Mouse (Mus musculus): ENCODE measurements around the gene Tbc1d10b. TPM values are rescaled to one million over a fixed set of nuclear protein-coding genes. Genes with fewer than 3 reads are reported as not detected.

The Tbc1d10b gene
- polyA plus RNA-seq, 1 experiment from 2014 or later = 19.3 TPM

GRCm38 (mm10) chr7:127162546-127162945, 45.7 kb downstream of the Tbc1d10b start:
- DNase-seq (ENCODE audit: low spot score, missing footprints) = no peak
- no peak overlapping the region for H3K4me2 ChIP-seq
- no peaks in the 10 kb centered on the region for H3K36me3 ChIP-seq (ENCODE audit: control insufficient read depth, insufficient read depth, low read length)
- no peak overlapping the region for H3K9ac ChIP-seq (ENCODE audit: low read length)
- no peak overlapping the region for H3K27ac ChIP-seq (ENCODE audit: low read depth, low read length)
- H3K27me3 ChIP-seq (ENCODE audit: control insufficient read depth, insufficient read depth, low read length) = no peaks in the 10 kb centered on the region
- ATAC-seq (ENCODE audit: low FRiP score) = no peak
- H3K4me1 ChIP-seq (ENCODE audit: control insufficient read depth, insufficient read depth, low read length) = no peaks in the 10 kb centered on the region
- H3K9me3 ChIP-seq (ENCODE audit: control insufficient read depth, low read length) = no peaks in the 10 kb centered on the region
- whole genome bisulfite sequencing = 88% methylated on average over 5 of the region's 5 CpGs
- no peak overlapping the region for H3K4me3 ChIP-seq (ENCODE audit: low read depth, low read length)

GRCm38 (mm10) chr7:127157548-127157947, 50.7 kb downstream of the Tbc1d10b start:
- H3K4me3 ChIP-seq (ENCODE audit: low read depth, low read length) = no peak overlapping the region
- H3K27ac ChIP-seq (ENCODE audit: low read depth, low read length) = no peak overlapping the region
- ATAC-seq (ENCODE audit: low FRiP score) (no peak), DNase-seq (ENCODE audit: low spot score, missing footprints) (no peak)
- 85% methylated on average over 4 of the region's 4 CpGs for WGBS
- H3K27me3 ChIP-seq (ENCODE audit: control insufficient read depth, insufficient read depth, low read length) = no peaks in the 10 kb centered on the region
- H3K9ac ChIP-seq (ENCODE audit: low read length) = no peak overlapping the region
- H3K9me3 ChIP-seq (ENCODE audit: control insufficient read depth, low read length) = no peaks in the 10 kb centered on the region
- no peaks in the 10 kb centered on the region for H3K4me1 ChIP-seq (ENCODE audit: control insufficient read depth, insufficient read depth, low read length)
- H3K4me2 ChIP-seq = no peak overlapping the region
- H3K36me3 ChIP-seq (ENCODE audit: control insufficient read depth, insufficient read depth, low read length) = no peaks in the 10 kb centered on the region

DNA sequence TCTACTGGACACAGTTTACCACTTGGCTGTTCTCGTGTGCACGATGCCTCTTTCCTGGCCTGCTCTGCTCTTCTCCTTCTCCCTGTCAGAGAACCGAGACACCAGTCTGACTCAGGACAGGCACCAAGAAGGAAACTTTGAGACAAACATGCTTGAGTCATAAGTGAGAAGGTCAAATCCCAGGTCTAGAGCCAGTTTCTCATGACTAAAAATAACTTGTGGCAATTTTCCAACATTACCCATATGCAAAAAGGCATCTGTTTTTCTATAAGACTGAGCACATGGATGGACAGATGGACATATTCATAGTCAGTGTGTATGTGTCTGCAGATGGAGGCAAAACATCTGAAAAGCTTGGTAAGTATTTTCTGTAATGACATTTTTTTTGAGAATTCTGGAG, 54.8 kb downstream of the Tbc1d10b start:
- no peaks in the 10 kb centered on the region for H3K9me3 ChIP-seq (ENCODE audit: control insufficient read depth, low read length)
- no peak for DNase-seq (ENCODE audit: low spot score, missing footprints)

GRCm38 (mm10) chr7:127152464-127152863, 55.8 kb downstream of the Tbc1d10b start:
- no peaks in the 10 kb centered on the region for H3K36me3 ChIP-seq (ENCODE audit: control insufficient read depth, insufficient read depth, low read length)
- no peaks in the 10 kb centered on the region for H3K9me3 ChIP-seq (ENCODE audit: control insufficient read depth, low read length)
- H3K4me1 ChIP-seq (ENCODE audit: control insufficient read depth, insufficient read depth, low read length) = no peaks in the 10 kb centered on the region
- H3K4me2 ChIP-seq = no peak overlapping the region
- no peak overlapping the region for H3K9ac ChIP-seq (ENCODE audit: low read length)
- no peaks in the 10 kb centered on the region for H3K27me3 ChIP-seq (ENCODE audit: control insufficient read depth, insufficient read depth, low read length)
- WGBS = 89% methylated on average over 6 of the region's 6 CpGs
- no peak overlapping the region for H3K27ac ChIP-seq (ENCODE audit: low read depth, low read length)
- H3K4me3 ChIP-seq (ENCODE audit: low read depth, low read length) = no peak overlapping the region
- DNase-seq (ENCODE audit: low spot score, missing footprints) = no peak
- no peak for ATAC-seq (ENCODE audit: low FRiP score)

More for the DNA sequence above, 54.8 kb downstream of the Tbc1d10b start:
- no peaks in the 10 kb centered on the region for H3K4me1 ChIP-seq (ENCODE audit: control insufficient read depth, insufficient read depth, low read length)
- H3K27me3 ChIP-seq (ENCODE audit: control insufficient read depth, insufficient read depth, low read length) = no peaks in the 10 kb centered on the region
- H3K4me3 ChIP-seq (ENCODE audit: low read depth, low read length) = no peak overlapping the region
- no peak overlapping the region for H3K27ac ChIP-seq (ENCODE audit: low read depth, low read length)
- no peak for ATAC-seq (ENCODE audit: low FRiP score)
- WGBS = 87% methylated on average over 3 of the region's 3 CpGs
- H3K36me3 ChIP-seq (ENCODE audit: control insufficient read depth, insufficient read depth, low read length) = no peaks in the 10 kb centered on the region
- no peak overlapping the region for H3K9ac ChIP-seq (ENCODE audit: low read length)
- no peak overlapping the region for H3K4me2 ChIP-seq

GRCm38 (mm10) chr7:127147901-127148300, 60.4 kb downstream of the Tbc1d10b start:
- Histone ChIP-seq H3K4me1 (ENCODE audit: control insufficient read depth, insufficient read depth, low read length) (no peaks in the 10 kb centered on the region), H3K9ac (ENCODE audit: low read length) (no peak overlapping the region), H3K9me3 (ENCODE audit: control insufficient read depth, low read length) (no peaks in the 10 kb centered on the region), H3K36me3 (ENCODE audit: control insufficient read depth, insufficient read depth, low read length) (no peaks in the 10 kb centered on the region), H3K4me3 (ENCODE audit: low read depth, low read length) (no peak overlapping the region), H3K4me2 (no peak overlapping the region), H3K27me3 (ENCODE audit: control insufficient read depth, insufficient read depth, low read length) (no peaks in the 10 kb centered on the region), H3K27ac (ENCODE audit: low read depth, low read length) (no peak overlapping the region)
- ATAC-seq (ENCODE audit: low FRiP score) (no peak), DNase-seq (ENCODE audit: low spot score, missing footprints) (no peak)
- WGBS = 86% methylated on average over 3 of the region's 3 CpGs

Other genes starting within 250 kb of the Tbc1d10b start
- gene Cdipt, start 232.6 kb downstream of the Tbc1d10b start, polyA plus RNA-seq (2014; fragmentation: Nextera tagmentation; extraction: Ambion mirVana) = 66.4 and 67.4 TPM in 2 replicates
- 1.3 and 1.4 TPM in 2 replicates for gene Cdiptos, start 232.4 kb downstream of the Tbc1d10b start, polyA plus RNA-seq (2014; fragmentation: Nextera tagmentation; extraction: Ambion mirVana)
- gene Mvp, start 193.8 kb downstream of the Tbc1d10b start, polyA plus RNA-seq (2014; fragmentation: Nextera tagmentation; extraction: Ambion mirVana) = 2.8 and 3.0 TPM in 2 replicates
- not detected in 2 replicates for gene Pagr1b, start 192.0 kb downstream of the Tbc1d10b start, polyA plus RNA-seq (2014; fragmentation: Nextera tagmentation; extraction: Ambion mirVana)
- gene Pagr1a, start 191.1 kb downstream of the Tbc1d10b start, polyA plus RNA-seq (2014; fragmentation: Nextera tagmentation; extraction: Ambion mirVana) = 59.0 and 70.6 TPM in 2 replicates
- gene Gm42742, start 187.4 kb downstream of the Tbc1d10b start, polyA plus RNA-seq (2014; fragmentation: Nextera tagmentation; extraction: Ambion mirVana) = 58.8 and 68.8 TPM in 2 replicates
- gene Prrt2, start 187.3 kb downstream of the Tbc1d10b start, polyA plus RNA-seq (2014; fragmentation: Nextera tagmentation; extraction: Ambion mirVana) = 2.6 and 4.0 TPM in 2 replicates
- 64.3 and 80.7 TPM in 2 replicates for gene Maz, start 181.4 kb downstream of the Tbc1d10b start, polyA plus RNA-seq (2014; fragmentation: Nextera tagmentation; extraction: Ambion mirVana)
- gene Kif22, start 166.0 kb downstream of the Tbc1d10b start, polyA plus RNA-seq (2014; fragmentation: Nextera tagmentation; extraction: Ambion mirVana) = 178 and 195 TPM in 2 replicates
- not detected in 2 replicates for gene Zg16, start 121.1 kb downstream of the Tbc1d10b start, polyA plus RNA-seq (2014; fragmentation: Nextera tagmentation; extraction: Ambion mirVana)
- 1.3 and 1.7 TPM in 2 replicates for gene AI467606, start 117.1 kb downstream of the Tbc1d10b start, polyA plus RNA-seq (2014; fragmentation: Nextera tagmentation; extraction: Ambion mirVana)
- gene Qprt, start 86.2 kb downstream of the Tbc1d10b start, polyA plus RNA-seq (2014; fragmentation: Nextera tagmentation; extraction: Ambion mirVana) = 5.7 and 6.2 TPM in 2 replicates
- 0.19 TPM in 1 of 2 replicates, not detected in the other for gene Spn, start 70.6 kb downstream of the Tbc1d10b start, polyA plus RNA-seq (2014; fragmentation: Nextera tagmentation; extraction: Ambion mirVana)
- gene Cd2bp2, start 12.4 kb downstream of the Tbc1d10b start, polyA plus RNA-seq (2014; fragmentation: Nextera tagmentation; extraction: Ambion mirVana) = 85.3 and 88.0 TPM in 2 replicates
- 11.7 and 13.2 TPM in 2 replicates for gene Mylpf, start 422 bp upstream of the Tbc1d10b start, polyA plus RNA-seq (2014; fragmentation: Nextera tagmentation; extraction: Ambion mirVana)
- gene Zfp553, start 24.6 kb upstream of the Tbc1d10b start, polyA plus RNA-seq (2014; fragmentation: Nextera tagmentation; extraction: Ambion mirVana) = 30.3 and 32.4 TPM in 2 replicates
- 24.6 and 29.8 TPM in 2 replicates for gene Sept1, start 24.7 kb upstream of the Tbc1d10b start, polyA plus RNA-seq (2014; fragmentation: Nextera tagmentation; extraction: Ambion mirVana)
- 49.3 and 54.0 TPM in 2 replicates for gene Zfp771, start 35.8 kb upstream of the Tbc1d10b start, polyA plus RNA-seq (2014; fragmentation: Nextera tagmentation; extraction: Ambion mirVana)
- gene Dctpp1, start 52.2 kb upstream of the Tbc1d10b start, polyA plus RNA-seq (2014; fragmentation: Nextera tagmentation; extraction: Ambion mirVana) = 235 and 254 TPM in 2 replicates
- 79.0 and 84.5 TPM in 2 replicates for gene Sephs2, start 65.6 kb upstream of the Tbc1d10b start, polyA plus RNA-seq (2014; fragmentation: Nextera tagmentation; extraction: Ambion mirVana)
- gene Itgal, start 87.8 kb upstream of the Tbc1d10b start, polyA plus RNA-seq (2014; fragmentation: Nextera tagmentation; extraction: Ambion mirVana) = 0.63 and 0.69 TPM in 2 replicates
- 5.8 and 7.5 TPM in 2 replicates for gene Zfp768, start 137.1 kb upstream of the Tbc1d10b start, polyA plus RNA-seq (2014; fragmentation: Nextera tagmentation; extraction: Ambion mirVana)
- gene Zfp747, start 167.6 kb upstream of the Tbc1d10b start, polyA plus RNA-seq (2014; fragmentation: Nextera tagmentation; extraction: Ambion mirVana) = 6.4 and 6.5 TPM in 2 replicates
- 6.1 and 6.5 TPM in 2 replicates for gene 9130019O22Rik, start 178.7 kb upstream of the Tbc1d10b start, polyA plus RNA-seq (2014; fragmentation: Nextera tagmentation; extraction: Ambion mirVana)
- gene E430018J23Rik, start 185.2 kb upstream of the Tbc1d10b start, polyA plus RNA-seq (2014; fragmentation: Nextera tagmentation; extraction: Ambion mirVana) = 5.0 and 6.4 TPM in 2 replicates
- gene Zfp764, start 198.4 kb upstream of the Tbc1d10b start, polyA plus RNA-seq (2014; fragmentation: Nextera tagmentation; extraction: Ambion mirVana) = 6.8 and 7.1 TPM in 2 replicates
- gene Zfp688, start 213.6 kb upstream of the Tbc1d10b start, polyA plus RNA-seq (2014; fragmentation: Nextera tagmentation; extraction: Ambion mirVana) = 32.7 and 34.5 TPM in 2 replicates
- gene Zfp689, start 240.7 kb upstream of the Tbc1d10b start, polyA plus RNA-seq (2014; fragmentation: Nextera tagmentation; extraction: Ambion mirVana) = 12.6 and 15.0 TPM in 2 replicates